Mouse (Mus musculus): ENCODE data around the gene Olfr1350.

DNA sequence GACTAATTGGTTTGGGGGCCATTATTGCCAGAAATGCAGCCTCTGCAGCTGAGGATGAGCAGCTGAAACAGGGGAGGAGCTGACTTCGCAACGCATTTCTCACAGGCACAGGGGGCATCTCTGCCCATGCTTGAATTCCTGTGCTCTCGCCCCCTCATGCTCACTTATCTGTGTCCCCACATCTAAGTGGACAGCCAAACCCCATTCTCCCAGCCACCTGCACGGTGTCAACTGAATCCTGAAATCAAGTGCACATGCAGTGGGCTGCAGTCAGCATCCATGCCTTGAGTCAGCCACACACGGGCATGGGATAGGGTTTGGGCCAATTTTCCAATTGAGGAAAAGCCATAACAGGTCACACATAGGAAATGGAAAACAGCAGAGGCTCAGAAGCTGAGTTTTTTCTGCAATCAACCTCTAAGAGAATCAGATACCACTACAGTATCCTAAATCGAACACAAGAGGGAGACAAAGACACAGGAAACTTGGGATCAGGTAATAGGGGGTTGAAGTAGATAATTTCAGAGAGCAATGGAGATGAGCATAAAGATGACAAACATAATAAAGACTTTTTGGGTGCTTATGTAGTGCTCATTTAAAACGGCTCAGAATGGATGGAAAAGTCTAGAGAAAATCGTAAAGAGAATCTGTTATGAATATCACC, 21.6 kb downstream of the Olfr1350 start:
- TF ChIP-seq CTCF (IDR thresholded peaks at IDR 0.05; ENCODE audit: low read depth) (peak; percentile 58), EP300 (IDR thresholded peaks at IDR 0.05; ENCODE audit: low read depth) (no peak)

Data from liver, postnatal 0 days (tissue).